Mouse (Mus musculus): ENCODE results near the gene Ccnjl. TPM values are rescaled to one million over a fixed set of nuclear protein-coding genes. Genes with fewer than 3 reads are reported as not detected.

The Ccnjl gene
- polyA plus RNA-seq, 1 experiment from 2014 or later, result 19.5 TPM

DNA sequence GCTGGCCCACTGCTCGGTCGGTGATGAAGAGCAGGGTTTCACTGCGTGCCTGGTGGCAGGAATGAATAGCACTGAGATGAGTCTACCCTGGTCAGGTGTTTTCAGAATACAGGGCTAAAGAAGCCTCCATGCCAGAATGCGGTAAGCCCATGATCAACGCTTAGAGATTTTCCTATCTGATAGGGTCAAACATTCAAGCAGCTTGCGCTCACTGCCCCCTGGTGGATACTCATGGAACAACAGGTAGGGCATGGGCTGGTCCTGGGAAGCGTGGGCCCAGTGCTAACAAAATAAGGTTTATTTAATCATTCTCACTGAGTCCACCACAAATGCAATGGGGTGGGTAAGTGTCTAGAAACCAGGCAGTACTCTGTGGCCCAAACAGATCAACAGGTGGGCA, 35.9 kb upstream of the Ccnjl start:
- Histone ChIP-seq H3K4me3 (ENCODE audit: low read length) (no peak overlapping the region), H3K4me2 (ENCODE audit: low read depth, low read length) (no peak overlapping the region), H3K27me3 (ENCODE audit: control insufficient read depth, insufficient read depth, low read length) (no peaks in the 10 kb centered on the region), H3K9ac (ENCODE audit: low read length) (no peak overlapping the region), H3K36me3 (ENCODE audit: control insufficient read depth, insufficient read depth) (no peaks in the 10 kb centered on the region), H3K9me3 (replicated peaks; ENCODE audit: control insufficient read depth, low read length) (no peaks in the 10 kb centered on the region), H3K4me1 (ENCODE audit: control insufficient read depth, insufficient read depth, low read length) (0 out of 2 replicates have a peak, but pooled peaks cover 2% of the 10 kb centered on the region), H3K27ac (ENCODE audit: low read length) (no peak overlapping the region)
- WGBS, result 32% methylated on average over 7 of the region's 7 CpGs
- ATAC-seq (replicated peaks; ENCODE audit: extremely low read depth, insufficient read depth, low FRiP score), result no peak

- H3K9ac ChIP-seq (ENCODE audit: low read length), result no peak overlapping the region
- H3K4me3 ChIP-seq (ENCODE audit: low read length), result no peak overlapping the region
- H3K27ac ChIP-seq (ENCODE audit: low read length), result no peak overlapping the region
- H3K4me2 ChIP-seq (ENCODE audit: low read depth, low read length), result no peak overlapping the region
- WGBS, result 22% methylated on average over 6 of the region's 6 CpGs
- H3K4me1 ChIP-seq (ENCODE audit: control insufficient read depth, insufficient read depth, low read length), result 0 out of 2 replicates have a peak, but pooled peaks cover 2% of the 10 kb centered on the region
- peaks cover 3% of the 10 kb centered on the region; the same call in 1 of the 2 replicates for H3K9me3 ChIP-seq (replicated peaks; ENCODE audit: control insufficient read depth, low read length)
- H3K36me3 ChIP-seq (ENCODE audit: control insufficient read depth, insufficient read depth), result no peaks in the 10 kb centered on the region
- ATAC-seq (replicated peaks; ENCODE audit: extremely low read depth, insufficient read depth, low FRiP score), result 0 out of 2 replicates have a peak, but pooled peaks have one; percentile 14
- H3K27me3 ChIP-seq (ENCODE audit: control insufficient read depth, insufficient read depth, low read length), result no peaks in the 10 kb centered on the region
Observed at GRCm38 (mm10) chr11:43493815-43494409, 34.7 kb upstream of the Ccnjl start.

DNA sequence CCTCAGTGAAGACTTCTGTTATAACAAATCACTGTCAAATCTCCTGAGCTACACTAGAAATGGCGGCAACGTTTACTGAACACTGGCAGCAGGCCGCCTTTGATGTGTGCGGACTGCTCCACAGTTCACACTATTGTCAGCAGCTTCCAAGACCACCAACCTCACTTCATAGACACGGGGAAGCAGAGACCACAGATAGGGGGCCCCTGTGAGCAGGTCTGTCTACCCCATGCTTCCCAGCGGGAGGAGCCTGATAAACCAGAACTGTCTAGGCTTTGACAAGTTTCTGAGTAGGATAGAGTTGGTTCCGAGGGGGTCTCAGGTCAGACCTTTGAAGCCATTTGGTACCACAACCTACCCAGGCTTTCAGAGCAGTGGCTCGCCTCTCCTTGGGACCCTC, 33.5 kb upstream of the Ccnjl start:
- 44% methylated on average over 8 of the region's 8 CpGs for WGBS
- Histone ChIP-seq H3K36me3 (ENCODE audit: control insufficient read depth, insufficient read depth) (no peaks in the 10 kb centered on the region), H3K4me3 (ENCODE audit: low read length) (no peak overlapping the region), H3K27ac (ENCODE audit: low read length) (no peak overlapping the region), H3K9me3 (replicated peaks; ENCODE audit: control insufficient read depth, low read length) (peaks cover 3% of the 10 kb centered on the region; the same call in 1 of the 2 replicates), H3K4me2 (ENCODE audit: low read depth, low read length) (no peak overlapping the region), H3K9ac (ENCODE audit: low read length) (no peak overlapping the region), H3K27me3 (ENCODE audit: control insufficient read depth, insufficient read depth, low read length) (no peaks in the 10 kb centered on the region), H3K4me1 (ENCODE audit: control insufficient read depth, insufficient read depth, low read length) (0 out of 2 replicates have a peak, but pooled peaks cover 2% of the 10 kb centered on the region)
- 0 out of 2 replicates have a peak, but pooled peaks have one; percentile 39 for ATAC-seq (replicated peaks; ENCODE audit: extremely low read depth, insufficient read depth, low FRiP score)

- WGBS, result 32% methylated on average over 3 of the region's 3 CpGs
- no peak overlapping the region for H3K27ac ChIP-seq (ENCODE audit: low read length)
- H3K9me3 ChIP-seq (replicated peaks; ENCODE audit: control insufficient read depth, low read length), result peaks cover 3% of the 10 kb centered on the region; the same call in 1 of the 2 replicates
- no peak overlapping the region for H3K9ac ChIP-seq (ENCODE audit: low read length)
- 0 out of 2 replicates have a peak, but pooled peaks cover 2% of the 10 kb centered on the region for H3K4me1 ChIP-seq (ENCODE audit: control insufficient read depth, insufficient read depth, low read length)
- no peaks in the 10 kb centered on the region for H3K36me3 ChIP-seq (ENCODE audit: control insufficient read depth, insufficient read depth)
- H3K27me3 ChIP-seq (ENCODE audit: control insufficient read depth, insufficient read depth, low read length), result no peaks in the 10 kb centered on the region
- no peak overlapping the region for H3K4me2 ChIP-seq (ENCODE audit: low read depth, low read length)
- no peak overlapping the region for H3K4me3 ChIP-seq (ENCODE audit: low read length)
- no peak for ATAC-seq (replicated peaks; ENCODE audit: extremely low read depth, insufficient read depth, low FRiP score)
Observed at GRCm38 (mm10) chr11:43495532-43495931, 33.1 kb upstream of the Ccnjl start.

DNA sequence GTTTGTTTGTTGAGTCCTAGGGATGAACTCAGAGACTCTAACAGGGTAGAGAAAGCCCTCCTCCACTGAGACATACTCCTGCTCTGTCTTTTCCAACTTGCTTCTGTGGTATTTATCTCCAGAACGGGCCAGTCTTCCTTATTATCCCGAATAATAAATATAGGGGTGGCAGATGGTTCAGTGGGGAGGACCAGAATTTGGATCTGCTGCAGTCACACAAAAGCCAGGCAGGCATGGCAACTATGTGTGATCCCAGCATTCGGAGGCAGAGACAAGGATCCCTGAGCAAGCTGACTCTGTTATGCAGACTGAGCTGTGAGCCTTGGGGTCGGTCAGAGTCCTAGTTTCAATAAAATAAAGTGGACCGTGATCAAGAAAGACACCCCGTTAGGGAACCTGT, 27.3 kb upstream of the Ccnjl start:
- Histone ChIP-seq H3K27me3 (ENCODE audit: control insufficient read depth, insufficient read depth, low read length) (no peaks in the 10 kb centered on the region), H3K9me3 (replicated peaks; ENCODE audit: control insufficient read depth, low read length) (peaks cover 3% of the 10 kb centered on the region; the same call in 1 of the 2 replicates), H3K36me3 (ENCODE audit: control insufficient read depth, insufficient read depth) (no peaks in the 10 kb centered on the region), H3K4me2 (ENCODE audit: low read depth, low read length) (no peak overlapping the region), H3K27ac (ENCODE audit: low read length) (no peak overlapping the region), H3K4me1 (ENCODE audit: control insufficient read depth, insufficient read depth, low read length) (no peaks in the 10 kb centered on the region), H3K4me3 (ENCODE audit: low read length) (no peak overlapping the region), H3K9ac (ENCODE audit: low read length) (no peak overlapping the region)
- 83% methylated on average over 6 of the region's 6 CpGs for WGBS
- ATAC-seq (replicated peaks; ENCODE audit: extremely low read depth, insufficient read depth, low FRiP score), result no peak

GRCm38 (mm10) chr11:43505188-43505587, 23.4 kb upstream of the Ccnjl start:
- no peak overlapping the region for H3K9ac ChIP-seq (ENCODE audit: low read length)
- WGBS, result 79% methylated on average over 7 of the region's 7 CpGs
- H3K27me3 ChIP-seq (ENCODE audit: control insufficient read depth, insufficient read depth, low read length), result no peaks in the 10 kb centered on the region
- no peaks in the 10 kb centered on the region for H3K9me3 ChIP-seq (replicated peaks; ENCODE audit: control insufficient read depth, low read length)
- H3K4me2 ChIP-seq (ENCODE audit: low read depth, low read length), result no peak overlapping the region
- ATAC-seq (replicated peaks; ENCODE audit: extremely low read depth, insufficient read depth, low FRiP score), result no peak
- H3K4me1 ChIP-seq (ENCODE audit: control insufficient read depth, insufficient read depth, low read length), result no peaks in the 10 kb centered on the region
- no peak overlapping the region for H3K27ac ChIP-seq (ENCODE audit: low read length)
- no peak overlapping the region for H3K4me3 ChIP-seq (ENCODE audit: low read length)
- no peaks in the 10 kb centered on the region for H3K36me3 ChIP-seq (ENCODE audit: control insufficient read depth, insufficient read depth)

DNA sequence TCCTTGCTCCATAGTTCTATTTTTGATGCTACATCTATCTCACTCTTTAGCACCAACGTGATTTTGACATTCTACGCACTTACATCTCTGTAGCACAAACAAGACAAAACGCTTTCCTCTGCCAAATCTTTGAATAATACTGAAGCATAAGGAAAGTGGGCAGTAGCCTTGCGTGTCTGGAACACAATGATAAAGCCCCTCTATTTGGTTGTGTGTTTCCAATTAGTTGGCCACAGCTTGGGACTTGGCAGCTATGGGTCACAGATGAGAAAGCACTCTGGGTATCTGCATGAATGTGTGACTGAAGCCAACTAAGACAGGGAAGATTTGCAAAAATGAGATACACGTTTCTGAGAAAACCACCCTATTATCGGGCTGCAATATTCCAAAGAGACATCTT, 20.6 kb upstream of the Ccnjl start:
- H3K4me1 ChIP-seq (ENCODE audit: control insufficient read depth, insufficient read depth, low read length), result no peaks in the 10 kb centered on the region
- no peak for ATAC-seq (replicated peaks; ENCODE audit: extremely low read depth, insufficient read depth, low FRiP score)
- no peak overlapping the region for H3K27ac ChIP-seq (ENCODE audit: low read length)
- no peak overlapping the region for H3K4me3 ChIP-seq (ENCODE audit: low read length)
- H3K27me3 ChIP-seq (ENCODE audit: control insufficient read depth, insufficient read depth, low read length), result no peaks in the 10 kb centered on the region
- H3K4me2 ChIP-seq (ENCODE audit: low read depth, low read length), result no peak overlapping the region
- H3K9ac ChIP-seq (ENCODE audit: low read length), result no peak overlapping the region
- H3K9me3 ChIP-seq (replicated peaks; ENCODE audit: control insufficient read depth, low read length), result no peaks in the 10 kb centered on the region
- WGBS, result 69% methylated on average over 6 of the region's 6 CpGs
- no peaks in the 10 kb centered on the region for H3K36me3 ChIP-seq (ENCODE audit: control insufficient read depth, insufficient read depth)

GRCm38 (mm10) chr11:43509878-43510277, 18.7 kb upstream of the Ccnjl start:
- H3K27me3 ChIP-seq (ENCODE audit: control insufficient read depth, insufficient read depth, low read length), result no peaks in the 10 kb centered on the region
- 96% methylated on average over 5 of the region's 5 CpGs for WGBS
- H3K4me2 ChIP-seq (ENCODE audit: low read depth, low read length), result no peak overlapping the region

GRCm38 (mm10) chr11:43512661-43513190, 15.9 kb upstream of the Ccnjl start:
- H3K4me1 ChIP-seq (ENCODE audit: control insufficient read depth, insufficient read depth, low read length), result no peaks in the 10 kb centered on the region
- 55% methylated on average over 2 of the region's 2 CpGs for WGBS
- H3K4me2 ChIP-seq (ENCODE audit: low read depth, low read length), result no peak overlapping the region
- H3K36me3 ChIP-seq (ENCODE audit: control insufficient read depth, insufficient read depth), result no peaks in the 10 kb centered on the region
- H3K9ac ChIP-seq (ENCODE audit: low read length), result no peak overlapping the region
- H3K27ac ChIP-seq (ENCODE audit: low read length), result no peak overlapping the region
- no peaks in the 10 kb centered on the region for H3K9me3 ChIP-seq (replicated peaks; ENCODE audit: control insufficient read depth, low read length)
- ATAC-seq (replicated peaks; ENCODE audit: extremely low read depth, insufficient read depth, low FRiP score), result no peak
- no peak overlapping the region for H3K4me3 ChIP-seq (ENCODE audit: low read length)
- H3K27me3 ChIP-seq (ENCODE audit: control insufficient read depth, insufficient read depth, low read length), result no peaks in the 10 kb centered on the region

More at GRCm38 (mm10) chr11:43509878-43510277, 18.7 kb upstream of the Ccnjl start:
- no peak overlapping the region for H3K4me3 ChIP-seq (ENCODE audit: low read length)
- no peak overlapping the region for H3K27ac ChIP-seq (ENCODE audit: low read length)
- H3K4me1 ChIP-seq (ENCODE audit: control insufficient read depth, insufficient read depth, low read length), result no peaks in the 10 kb centered on the region
- no peaks in the 10 kb centered on the region for H3K9me3 ChIP-seq (replicated peaks; ENCODE audit: control insufficient read depth, low read length)
- H3K9ac ChIP-seq (ENCODE audit: low read length), result no peak overlapping the region
- ATAC-seq (replicated peaks; ENCODE audit: extremely low read depth, insufficient read depth, low FRiP score), result no peak
- no peaks in the 10 kb centered on the region for H3K36me3 ChIP-seq (ENCODE audit: control insufficient read depth, insufficient read depth)
